Mouse (Mus musculus): ENCODE results near the gene Clasrp. TPM values are rescaled to one million over a fixed set of nuclear protein-coding genes. Genes with fewer than 3 reads are reported as not detected.
"Not testable (repeated sequence)": the region's sequence is repeated elsewhere in the genome, so short reads cannot be mapped to it uniquely, and the experiment has no call there.

Clasrp gene
- polyA plus RNA-seq, 1 experiment: 29.0 TPM

GRCm38 (mm10) chr7:19609641-19610332 is 5.5 kb upstream of the Clasrp start:
- H3K4me1 ChIP-seq (ENCODE audit: control insufficient read depth, insufficient read depth, low read length): no peaks in the 10 kb centered on the region
- WGBS: 87% methylated on average over 12 of the region's 12 CpGs
- peak; percentile 57 for DNase-seq
- H3K4me3 ChIP-seq (ENCODE audit: insufficient read depth, low read depth, low read length): no peak overlapping the region
- H3K36me3 ChIP-seq (ENCODE audit: control insufficient read depth, insufficient read depth, low read length): peaks cover 1% of the 10 kb centered on the region; the same call in 1 of the 2 replicates
- H3K27ac ChIP-seq (ENCODE audit: insufficient read depth, low read depth, low read length): no peak overlapping the region
- H3K27me3 ChIP-seq (replicated peaks; ENCODE audit: control insufficient read depth, insufficient read depth, low read length): no peaks in the 10 kb centered on the region
- TF ChIP-seq CTCF (conservative IDR thresholded peaks at IDR 0.05; ENCODE audit: insufficient read depth, insufficient read length, low read depth, low read length) (no peak), POLR2A (IDR thresholded peaks at IDR 0.05; ENCODE audit: low read depth, low read length) (no peak)

- WGBS: 87% methylated on average over 5 of the region's 5 CpGs
- H3K27ac ChIP-seq (ENCODE audit: insufficient read depth, low read depth, low read length): no peak overlapping the region
- no peak for DNase-seq
- TF ChIP-seq CTCF (conservative IDR thresholded peaks at IDR 0.05; ENCODE audit: insufficient read depth, insufficient read length, low read depth, low read length) (no peak), POLR2A (IDR thresholded peaks at IDR 0.05; ENCODE audit: low read depth, low read length) (no peak)
- peaks cover 1% of the 10 kb centered on the region; the same call in 1 of the 2 replicates for H3K36me3 ChIP-seq (ENCODE audit: control insufficient read depth, insufficient read depth, low read length)
- H3K4me3 ChIP-seq (ENCODE audit: insufficient read depth, low read depth, low read length): no peak overlapping the region
- no peaks in the 10 kb centered on the region for H3K27me3 ChIP-seq (replicated peaks; ENCODE audit: control insufficient read depth, insufficient read depth, low read length)
- H3K4me1 ChIP-seq (ENCODE audit: control insufficient read depth, insufficient read depth, low read length): peaks cover 3% of the 10 kb centered on the region; the same call in 1 of the 2 replicates
Observed at GRCm38 (mm10) chr7:19607291-19607690, 3.0 kb upstream of the Clasrp start.

- not testable (repeated sequence) for H3K27ac ChIP-seq (ENCODE audit: insufficient read depth, low read depth, low read length); H3K4me1 ChIP-seq (ENCODE audit: control insufficient read depth, insufficient read depth, low read length); DNase-seq; H3K36me3 ChIP-seq (ENCODE audit: control insufficient read depth, insufficient read depth, low read length); H3K27me3 ChIP-seq (replicated peaks; ENCODE audit: control insufficient read depth, insufficient read depth, low read length)
- peak overlapping the region; percentile 93; the same call in 1 of the 2 replicates for H3K4me3 ChIP-seq (ENCODE audit: insufficient read depth, low read depth, low read length)
- WGBS: 46% methylated on average over 10 of the region's 10 CpGs
Observed at GRCm38 (mm10) chr7:19604606-19605214, 424 bp upstream of the Clasrp start.

- Histone ChIP-seq H3K4me1 (ENCODE audit: control insufficient read depth, insufficient read depth, low read length) (peaks cover 3% of the 10 kb centered on the region; the same call in 1 of the 2 replicates), H3K27ac (ENCODE audit: insufficient read depth, low read depth, low read length) (no peak overlapping the region), H3K36me3 (ENCODE audit: control insufficient read depth, insufficient read depth, low read length) (no peaks in the 10 kb centered on the region), H3K4me3 (ENCODE audit: insufficient read depth, low read depth, low read length) (no peak overlapping the region), H3K27me3 (replicated peaks; ENCODE audit: control insufficient read depth, insufficient read depth, low read length) (no peaks in the 10 kb centered on the region)
- no peak for TF ChIP-seq POLR2A (IDR thresholded peaks at IDR 0.05; ENCODE audit: low read depth, low read length)
- TF ChIP-seq CTCF (conservative IDR thresholded peaks at IDR 0.05; ENCODE audit: insufficient read depth, insufficient read length, low read depth, low read length): no peak
- WGBS: 72% methylated on average over 12 of the region's 12 CpGs
- no peak for DNase-seq
Observed at GRCm38 (mm10) chr7:19603055-19603454, 1.2 kb downstream of the Clasrp start.

GRCm38 (mm10) chr7:19600562-19600961 is 3.7 kb downstream of the Clasrp start:
- Histone ChIP-seq H3K27me3 (replicated peaks; ENCODE audit: control insufficient read depth, insufficient read depth, low read length) (no peaks in the 10 kb centered on the region), H3K27ac (ENCODE audit: insufficient read depth, low read depth, low read length) (no peak overlapping the region), H3K4me1 (ENCODE audit: control insufficient read depth, insufficient read depth, low read length) (peaks cover 3% of the 10 kb centered on the region; the same call in 1 of the 2 replicates), H3K4me3 (ENCODE audit: insufficient read depth, low read depth, low read length) (no peak overlapping the region), H3K36me3 (ENCODE audit: control insufficient read depth, insufficient read depth, low read length) (no peaks in the 10 kb centered on the region)
- 47% methylated on average over 5 of the region's 5 CpGs for WGBS
- no peak for TF ChIP-seq POLR2A (IDR thresholded peaks at IDR 0.05; ENCODE audit: low read depth, low read length)
- no peak for DNase-seq

GRCm38 (mm10) chr7:19593061-19593730 is 11.1 kb downstream of the Clasrp start:
- WGBS: 90% methylated on average over 10 of the region's 10 CpGs
- no peaks in the 10 kb centered on the region for H3K4me1 ChIP-seq (ENCODE audit: control insufficient read depth, insufficient read depth, low read length)
- no peaks in the 10 kb centered on the region for H3K27me3 ChIP-seq (replicated peaks; ENCODE audit: control insufficient read depth, insufficient read depth, low read length)
- no peak for TF ChIP-seq CTCF (conservative IDR thresholded peaks at IDR 0.05; ENCODE audit: insufficient read depth, insufficient read length, low read depth, low read length)
- no peak for TF ChIP-seq POLR2A (IDR thresholded peaks at IDR 0.05; ENCODE audit: low read depth, low read length)
- H3K27ac ChIP-seq (ENCODE audit: insufficient read depth, low read depth, low read length): no peak overlapping the region
- H3K4me3 ChIP-seq (ENCODE audit: insufficient read depth, low read depth, low read length): no peak overlapping the region
- DNase-seq: no peak
- H3K36me3 ChIP-seq (ENCODE audit: control insufficient read depth, insufficient read depth, low read length): peaks cover 2% of the 10 kb centered on the region

- no peaks in the 10 kb centered on the region for H3K4me1 ChIP-seq (ENCODE audit: control insufficient read depth, insufficient read depth, low read length)
- no peaks in the 10 kb centered on the region for H3K27me3 ChIP-seq (replicated peaks; ENCODE audit: control insufficient read depth, insufficient read depth, low read length)
- peaks cover 7% of the 10 kb centered on the region for H3K36me3 ChIP-seq (ENCODE audit: control insufficient read depth, insufficient read depth, low read length)
- no peak overlapping the region for H3K27ac ChIP-seq (ENCODE audit: insufficient read depth, low read depth, low read length)
- peak; percentile 78 for DNase-seq
- WGBS: 50% methylated on average over 3 of the region's 3 CpGs
- TF ChIP-seq CTCF (conservative IDR thresholded peaks at IDR 0.05; ENCODE audit: insufficient read depth, insufficient read length, low read depth, low read length) (peak; percentile 89), POLR2A (IDR thresholded peaks at IDR 0.05; ENCODE audit: low read depth, low read length) (no peak)
- H3K4me3 ChIP-seq (ENCODE audit: insufficient read depth, low read depth, low read length): no peak overlapping the region
Observed at GRCm38 (mm10) chr7:19589917-19590316, 14.4 kb downstream of the Clasrp start.
